12 mouse cellular contexts compared by ENCODE assay signal in the genomic region with DNA sequence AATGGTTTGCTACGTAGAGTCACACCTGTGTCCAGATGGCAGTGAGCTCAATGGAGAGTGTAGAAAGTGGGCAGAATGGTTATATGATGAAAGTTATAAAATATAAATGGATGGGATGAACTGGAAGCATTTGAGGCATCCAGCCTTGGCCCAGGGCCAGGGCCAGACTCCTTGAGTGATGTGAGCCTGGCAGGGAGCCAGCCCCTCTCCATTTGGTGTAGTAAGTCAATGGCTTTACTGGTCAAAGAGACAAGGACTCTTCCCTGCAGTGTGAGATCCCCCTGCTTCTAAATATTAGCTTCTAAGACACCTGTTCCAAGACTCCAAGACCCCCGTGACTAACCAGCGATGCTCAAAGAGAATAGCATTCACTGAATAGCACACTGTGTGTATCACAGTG. TPM values are rescaled to one million over a fixed set of nuclear protein-coding genes. Genes with fewer than 3 reads are reported as not detected.
DNase-seq lines count a peak whose midpoint lies in the region; ATAC-seq lines count a peak whose summit lies in the region.
"Had no signal": no experiment of that assay in that cellular context is flagged by ENCODE, and none has a peak within 500 bp of the region (broad histone marks: within the 10 kb centered on the region; RNA-seq: fewer than 3 reads in every experiment).

No protein-coding gene starts in this region.

- peaks cover 15% of the 10 kb centered on the region for H3K4me1 ChIP-seq in heart, embryonic 11.5 days (ENCODE audit: control insufficient read depth, insufficient read depth, low read length)

- 80% methylated on average over 3 of the region's 3 CpGs for WGBS in heart, embryonic 11.5 days (ENCODE audit: insufficient replicate concordance)

- no peak overlapping the region for H3K4me3 ChIP-seq in heart, embryonic 11.5 days (ENCODE audit: low read depth, low read length)
- H3K4me3 ChIP-seq: heart, adult 2 months; liver, embryonic 13.5 days had no signal

- H3K9ac ChIP-seq in heart, embryonic 11.5 days (ENCODE audit: low read depth, low read length) = no peak overlapping the region
- H3K9ac ChIP-seq: liver, embryonic 13.5 days had no signal

- no peaks in the 10 kb centered on the region for H3K27me3 ChIP-seq in heart, embryonic 11.5 days (ENCODE audit: control insufficient read depth, insufficient read depth, low read length)
- H3K27me3 ChIP-seq: CH12.LX had no signal

- H3K27ac ChIP-seq in heart, embryonic 11.5 days (ENCODE audit: low read depth, low read length) = no peak overlapping the region
- H3K27ac ChIP-seq: heart, adult 2 months; liver, embryonic 13.5 days had no signal

- no peak for ATAC-seq in heart, embryonic 11.5 days (replicated peaks; ENCODE audit: insufficient number of reproducible peaks, low FRiP score, low TSS enrichment)

- no peaks in the 10 kb centered on the region for H3K36me3 ChIP-seq in heart, embryonic 11.5 days (ENCODE audit: control insufficient read depth, insufficient read depth, low read length)
- H3K36me3 ChIP-seq: liver, embryonic 13.5 days had no signal

- no peaks in the 10 kb centered on the region for H3K9me3 ChIP-seq in heart, embryonic 11.5 days (replicated peaks; ENCODE audit: control insufficient read depth, low read length)
- H3K9me3 ChIP-seq: liver, embryonic 13.5 days had no signal

- no peak overlapping the region for H3K4me2 ChIP-seq in heart, embryonic 11.5 days
- H3K4me2 ChIP-seq: liver, embryonic 13.5 days had no signal

- DNase-seq in heart, postnatal 4 days = peak; percentile 74
- DNase-seq in right cerebral cortex, postnatal 14 days = peak; percentile 59
- DNase-seq in right cerebral cortex, postnatal 36 days (ENCODE audit: low spot score in 2 of 2) = no peak
- peak; percentile 42 for DNase-seq in cerebellum, adult 8-10 months
- peak; percentile 72 for DNase-seq in lung, postnatal 36 days
- DNase-seq in layer of hippocampus, adult 18-20 months (ENCODE audit: low spot score in 2 of 2) = no peak
- DNase-seq in natural killer cell, adult 2 months (ENCODE audit: low spot score in 2 of 2) = no peak
- DNase-seq: heart, adult 2 months; liver, embryonic 13.5 days had no signal

RNA-seq across cellular contexts. Expression of gene Eps8l3, which starts 33.0 kb away (rescaled TPM):
- total RNA-seq in heart, postnatal 4 days (2021) = not detected
- polyA plus RNA-seq in heart, embryonic 11.5 days (2014; fragmentation: Nextera tagmentation; extraction: Ambion mirVana) = not detected in 2 replicates
- total RNA-seq in layer of hippocampus, adult 18-20 months (2021) = not detected
- total RNA-seq: CH12.LX; heart, adult 2 months; layer of hippocampus, adult 8-10 months had no signal
- polyA plus RNA-seq: heart, adult 2 months; liver, embryonic 13.5 days had no signal

RNA-seq across cellular contexts. Expression of gene Gstm5, which starts 51.6 kb away (rescaled TPM):
- total RNA-seq in heart, postnatal 4 days (2021) = 10 to 100 TPM; 48.2 to 50.6 TPM
- 131 TPM in 2 replicates for polyA plus RNA-seq in heart, embryonic 11.5 days (2014; fragmentation: Nextera tagmentation; extraction: Ambion mirVana)
- 100 to 1,000 TPM; 286 to 295 TPM for total RNA-seq in layer of hippocampus, adult 18-20 months (2021)

Comparison
In these comparisons a context has a peak if more than half of its experiments do, and no peak if none do; other contexts are left out.
1. DNase-seq: peak in heart, postnatal 4 days (single experiment), right cerebral cortex, postnatal 14 days (single experiment), cerebellum, adult 8-10 months (single experiment) and lung, postnatal 36 days (single experiment); none in right cerebral cortex, postnatal 36 days (0 of 2), layer of hippocampus, adult 18-20 months (0 of 2) and natural killer cell, adult 2 months (0 of 2).
2. RNA of gene Gstm5, which starts 51.6 kb away (total RNA-seq): 286 to 295 TPM in layer of hippocampus, adult 18-20 months; 48.2 to 50.6 TPM in heart, postnatal 4 days; every median in the first group is over 4 times any median in the second.